Mouse (Mus musculus): ENCODE results near the gene Lamc1.

DNA sequence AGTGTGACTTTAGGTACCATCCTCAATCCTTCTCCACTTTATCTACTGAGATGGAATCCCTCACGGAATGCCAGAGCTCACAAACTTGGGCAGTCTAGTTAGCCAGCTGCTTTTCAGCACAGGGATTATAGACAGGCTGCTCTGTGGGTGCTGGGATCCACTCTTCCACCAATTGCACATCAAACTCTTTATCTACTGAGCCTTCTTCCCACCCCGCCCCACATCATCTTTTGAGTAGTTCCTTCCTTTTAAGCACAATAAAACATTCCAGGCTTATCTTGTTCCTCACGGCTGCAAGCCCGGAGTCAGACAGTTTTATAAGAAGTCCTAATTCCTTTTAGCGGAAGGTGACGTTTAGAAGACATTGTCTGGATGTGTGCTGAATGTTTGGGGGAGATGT is 36.4 kb upstream of the Lamc1 start:
- TF ChIP-seq CTCF (IDR thresholded peaks at IDR 0.05; ENCODE audit: insufficient read depth, low read length) = no peak
- no peak for TF ChIP-seq POLR2A (IDR thresholded peaks at IDR 0.05; ENCODE audit: borderline replicate concordance, extremely low read depth, low read depth, low read length)
